Mouse (Mus musculus) kidney, adult 18-20 months (tissue): ENCODE results near the gene Mapk3.
"Not testable (repeated sequence)": the region's sequence is repeated elsewhere in the genome, so short reads cannot be mapped to it uniquely, and the experiment has no call there.

Experiments used
- DNase-seq: peaks from one replicate; pipeline ENCODE4 v3.0.0; 2021

The Mapk3 gene

GRCm38 (mm10) chr7:126759050-126759671, at the start of gene Mapk3:
Mapk3 (plus strand) TSS chr7:126759601.
- peak; percentile 90 for DNase-seq

GRCm38 (mm10) chr7:126710266-126710665, 49.1 kb upstream of the Mapk3 start:
- no peak for DNase-seq

GRCm38 (mm10) chr7:126711910-126712309, 47.5 kb upstream of the Mapk3 start:
- no peak for DNase-seq

GRCm38 (mm10) chr7:126715679-126716078, 43.7 kb upstream of the Mapk3 start:
- no peak for DNase-seq

- DNase-seq, result no peak
These were observed 41.8 kb upstream of the Mapk3 start for GRCm38 (mm10) chr7:126717566-126717965.

GRCm38 (mm10) chr7:126718787-126719337, 40.5 kb upstream of the Mapk3 start:
- DNase-seq, result no peak

- no peak for DNase-seq
These were observed 37.8 kb upstream of the Mapk3 start for GRCm38 (mm10) chr7:126721635-126722034.

GRCm38 (mm10) chr7:126725077-126725476, 34.3 kb upstream of the Mapk3 start:
- DNase-seq, result no peak

GRCm38 (mm10) chr7:126725667-126726066, 33.7 kb upstream of the Mapk3 start:
- DNase-seq, result no peak

GRCm38 (mm10) chr7:126730256-126730789, 29.1 kb upstream of the Mapk3 start:
- not testable (repeated sequence) for DNase-seq

GRCm38 (mm10) chr7:126736122-126736521, 23.3 kb upstream of the Mapk3 start:
- no peak for DNase-seq

GRCm38 (mm10) chr7:126739551-126739950, 19.9 kb upstream of the Mapk3 start:
- no peak for DNase-seq

GRCm38 (mm10) chr7:126740132-126740735, 19.2 kb upstream of the Mapk3 start:
- no peak for DNase-seq

GRCm38 (mm10) chr7:126740977-126741376, 18.4 kb upstream of the Mapk3 start:
- no peak for DNase-seq

GRCm38 (mm10) chr7:126741452-126741851, 17.9 kb upstream of the Mapk3 start:
- DNase-seq, result no peak

GRCm38 (mm10) chr7:126741964-126742482, 17.4 kb upstream of the Mapk3 start:
- no peak for DNase-seq

GRCm38 (mm10) chr7:126746066-126746465, 13.3 kb upstream of the Mapk3 start:
- DNase-seq, result no peak

- no peak for DNase-seq
These were observed 12.6 kb upstream of the Mapk3 start for GRCm38 (mm10) chr7:126746798-126747197.

GRCm38 (mm10) chr7:126748824-126749223, 10.6 kb upstream of the Mapk3 start:
- DNase-seq, result no peak

- no peak for DNase-seq
These were observed 9.6 kb upstream of the Mapk3 start for GRCm38 (mm10) chr7:126749582-126750343.

- peak; percentile 86 for DNase-seq
These were observed 4.5 kb upstream of the Mapk3 start for GRCm38 (mm10) chr7:126754866-126755265.

- DNase-seq, result no peak
These were observed 862 bp upstream of the Mapk3 start for GRCm38 (mm10) chr7:126758539-126758938.
